Mouse (Mus musculus): ENCODE results near the gene Ap2a1. TPM values are rescaled to one million over a fixed set of nuclear protein-coding genes. Genes with fewer than 3 reads are reported as not detected.

Gene Ap2a1
- polyA plus RNA-seq, 1 experiment from 2014 or later, result 74.2 TPM

GRCm38 (mm10) chr7:44960512-44960910 is 31.2 kb upstream of the Ap2a1 start:
- Histone ChIP-seq H3K27ac (replicated peaks) (no peak overlapping the region), H3K27me3 (ENCODE audit: low read depth, poor library complexity, severe bottlenecking) (no peaks in the 10 kb centered on the region), H3K9me3 (replicated peaks) (no peaks in the 10 kb centered on the region), H3K4me1 (peaks cover 8% of the 10 kb centered on the region; the same call in 1 of the 2 replicates), H3K36me3 (peaks cover 58% of the 10 kb centered on the region), H3K4me3 (no peak overlapping the region)
- WGBS, result 91% methylated on average over 13 of the region's 13 CpGs
- no peak for DNase-seq (ENCODE audit: low spot score)

DNA sequence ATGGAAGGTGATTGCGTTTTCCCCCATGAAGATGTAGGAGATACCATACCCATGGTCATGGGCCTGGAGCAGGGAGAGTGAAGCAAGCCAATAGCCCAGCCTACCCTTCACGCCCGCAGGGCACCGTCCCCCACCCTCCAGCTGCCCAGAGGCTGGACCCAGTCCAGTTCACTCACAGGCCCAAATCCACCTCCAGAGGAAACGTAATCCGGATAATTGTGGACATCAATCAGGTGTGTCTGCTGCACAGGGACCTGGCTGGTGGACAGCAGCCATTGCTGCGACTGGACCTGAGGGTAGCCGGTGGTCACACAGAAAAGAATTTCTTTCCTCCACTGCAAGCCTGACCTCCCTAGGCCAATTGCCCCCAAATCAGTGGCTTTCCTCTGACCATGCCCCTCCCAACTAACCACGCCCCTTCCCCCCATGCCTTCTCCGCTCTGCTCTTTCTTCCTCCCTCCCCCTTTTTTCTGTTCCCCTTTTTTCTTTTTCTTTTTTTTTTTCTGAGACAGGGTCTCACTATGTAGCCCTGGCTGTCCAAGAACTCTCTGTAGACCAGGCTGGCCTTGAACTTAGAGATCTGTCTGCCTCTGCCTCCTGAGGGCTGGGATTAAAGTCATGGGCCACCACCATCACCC is 30.7 kb upstream of the Ap2a1 start:
- no peak overlapping the region for H3K27ac ChIP-seq (replicated peaks)
- no peak for DNase-seq (ENCODE audit: low spot score)
- no peak overlapping the region for H3K4me3 ChIP-seq
- WGBS, result 92% methylated on average over 10 of the region's 10 CpGs
- peaks cover 53% of the 10 kb centered on the region for H3K36me3 ChIP-seq
- H3K27me3 ChIP-seq (ENCODE audit: low read depth, poor library complexity, severe bottlenecking), result no peaks in the 10 kb centered on the region
- peaks cover 8% of the 10 kb centered on the region; the same call in 1 of the 2 replicates for H3K4me1 ChIP-seq
- no peaks in the 10 kb centered on the region for H3K9me3 ChIP-seq (replicated peaks)

- no peak overlapping the region for H3K27ac ChIP-seq (replicated peaks)
These were observed 30.0 kb upstream of the Ap2a1 start for GRCm38 (mm10) chr7:44959281-44959680.

GRCm38 (mm10) chr7:44958208-44958607 is 28.9 kb upstream of the Ap2a1 start:
- no peak for DNase-seq (ENCODE audit: low spot score)

More at GRCm38 (mm10) chr7:44959281-44959680, 30.0 kb upstream of the Ap2a1 start:
- no peak for DNase-seq (ENCODE audit: low spot score)
- peaks cover 50% of the 10 kb centered on the region for H3K36me3 ChIP-seq
- peaks cover 8% of the 10 kb centered on the region; the same call in 1 of the 2 replicates for H3K4me1 ChIP-seq
- H3K9me3 ChIP-seq (replicated peaks), result no peaks in the 10 kb centered on the region
- H3K4me3 ChIP-seq, result no peak overlapping the region
- 0 out of 2 replicates have a peak, but pooled peaks cover 1% of the 10 kb centered on the region for H3K27me3 ChIP-seq (ENCODE audit: low read depth, poor library complexity, severe bottlenecking)
- WGBS, result 83% methylated on average over 8 of the region's 8 CpGs

DNA sequence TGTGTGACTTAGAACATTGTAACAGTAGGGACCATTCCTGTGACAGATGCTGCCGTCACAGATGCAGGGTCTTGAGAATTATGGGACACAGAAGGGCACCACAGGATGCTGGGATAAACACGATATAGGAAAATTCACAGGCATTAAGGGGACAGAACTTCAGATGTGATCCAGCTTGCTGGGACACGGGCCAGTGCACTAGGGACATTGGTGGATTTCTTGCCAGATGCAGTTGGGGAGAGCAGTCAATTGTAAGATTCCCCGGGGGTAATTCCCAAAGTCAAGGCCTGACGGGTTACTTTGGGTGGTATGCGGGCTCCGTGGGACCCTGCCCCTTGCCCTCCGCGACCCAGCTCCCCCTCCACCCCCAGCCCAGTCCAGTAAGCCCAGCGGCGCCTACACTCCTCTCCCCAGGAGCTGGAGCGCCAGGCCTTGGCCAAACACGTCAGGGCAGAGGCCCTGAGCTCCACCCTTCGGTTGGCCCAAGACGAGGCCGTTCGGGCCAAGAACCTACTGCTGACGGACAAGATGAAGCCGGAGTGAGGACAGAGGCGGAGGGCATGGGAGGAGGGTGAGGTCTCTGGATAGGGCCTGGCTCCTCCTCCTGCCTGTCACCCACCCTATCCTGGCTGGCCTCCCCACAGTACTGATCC is 28.0 kb upstream of the Ap2a1 start:
- Histone ChIP-seq H3K4me1 (peaks cover 17% of the 10 kb centered on the region), H3K4me3 (no peak overlapping the region), H3K36me3 (peaks cover 33% of the 10 kb centered on the region), H3K27ac (replicated peaks) (0 out of 2 replicates have a peak overlapping the region, but pooled peaks have one; percentile 28), H3K27me3 (ENCODE audit: low read depth, poor library complexity, severe bottlenecking) (peaks cover 11% of the 10 kb centered on the region; the same call in 1 of the 2 replicates), H3K9me3 (replicated peaks) (no peaks in the 10 kb centered on the region)
- 76% methylated on average over 20 of the region's 20 CpGs for WGBS
- DNase-seq (ENCODE audit: low spot score), result no peak

More at GRCm38 (mm10) chr7:44958208-44958607, 28.9 kb upstream of the Ap2a1 start:
- WGBS, result 65% methylated on average over 7 of the region's 7 CpGs
- H3K9me3 ChIP-seq (replicated peaks), result no peaks in the 10 kb centered on the region
- H3K4me1 ChIP-seq, result peaks cover 8% of the 10 kb centered on the region; the same call in 1 of the 2 replicates
- peaks cover 41% of the 10 kb centered on the region for H3K36me3 ChIP-seq
- H3K4me3 ChIP-seq, result no peak overlapping the region; the same call in 1 of the 2 replicates
- 0 out of 2 replicates have a peak, but pooled peaks cover 8% of the 10 kb centered on the region for H3K27me3 ChIP-seq (ENCODE audit: low read depth, poor library complexity, severe bottlenecking)
- 0 out of 2 replicates have a peak overlapping the region, but pooled peaks have one; percentile 9 for H3K27ac ChIP-seq (replicated peaks)

DNA sequence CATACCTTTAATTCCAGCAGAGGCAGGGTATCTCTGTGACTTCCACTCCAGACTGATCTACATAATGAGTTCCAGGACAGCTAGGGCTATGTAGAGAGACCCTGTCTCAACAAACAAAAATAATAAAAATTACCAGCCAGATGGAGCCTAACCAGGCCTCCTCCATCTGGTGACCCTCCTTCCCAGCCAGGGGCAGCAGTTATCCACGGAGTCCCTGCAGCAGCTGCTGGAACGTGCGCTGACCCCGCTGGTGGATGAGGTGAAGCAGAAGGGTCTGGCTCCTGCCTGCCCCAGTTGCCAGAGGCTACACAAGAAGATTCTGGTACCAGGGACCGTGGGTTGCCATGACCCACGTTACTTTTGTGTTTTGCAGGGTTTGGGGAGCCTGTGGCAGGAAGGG is 27.0 kb upstream of the Ap2a1 start:
- WGBS, result 75% methylated on average over 6 of the region's 6 CpGs
- 0 out of 2 replicates have a peak overlapping the region, but pooled peaks have one; percentile 25 for H3K27ac ChIP-seq (replicated peaks)

GRCm38 (mm10) chr7:44955628-44956027 is 26.3 kb upstream of the Ap2a1 start:
- WGBS, result 60% methylated on average over 5 of the region's 5 CpGs
- H3K4me1 ChIP-seq, result peaks cover 29% of the 10 kb centered on the region

More for the DNA sequence above, 27.0 kb upstream of the Ap2a1 start:
- peaks cover 21% of the 10 kb centered on the region for H3K27me3 ChIP-seq (ENCODE audit: low read depth, poor library complexity, severe bottlenecking)
- H3K4me3 ChIP-seq, result no peak overlapping the region
- peaks cover 22% of the 10 kb centered on the region for H3K36me3 ChIP-seq
- H3K4me1 ChIP-seq, result peaks cover 28% of the 10 kb centered on the region
- DNase-seq (ENCODE audit: low spot score), result no peak
- no peaks in the 10 kb centered on the region for H3K9me3 ChIP-seq (replicated peaks)

DNA sequence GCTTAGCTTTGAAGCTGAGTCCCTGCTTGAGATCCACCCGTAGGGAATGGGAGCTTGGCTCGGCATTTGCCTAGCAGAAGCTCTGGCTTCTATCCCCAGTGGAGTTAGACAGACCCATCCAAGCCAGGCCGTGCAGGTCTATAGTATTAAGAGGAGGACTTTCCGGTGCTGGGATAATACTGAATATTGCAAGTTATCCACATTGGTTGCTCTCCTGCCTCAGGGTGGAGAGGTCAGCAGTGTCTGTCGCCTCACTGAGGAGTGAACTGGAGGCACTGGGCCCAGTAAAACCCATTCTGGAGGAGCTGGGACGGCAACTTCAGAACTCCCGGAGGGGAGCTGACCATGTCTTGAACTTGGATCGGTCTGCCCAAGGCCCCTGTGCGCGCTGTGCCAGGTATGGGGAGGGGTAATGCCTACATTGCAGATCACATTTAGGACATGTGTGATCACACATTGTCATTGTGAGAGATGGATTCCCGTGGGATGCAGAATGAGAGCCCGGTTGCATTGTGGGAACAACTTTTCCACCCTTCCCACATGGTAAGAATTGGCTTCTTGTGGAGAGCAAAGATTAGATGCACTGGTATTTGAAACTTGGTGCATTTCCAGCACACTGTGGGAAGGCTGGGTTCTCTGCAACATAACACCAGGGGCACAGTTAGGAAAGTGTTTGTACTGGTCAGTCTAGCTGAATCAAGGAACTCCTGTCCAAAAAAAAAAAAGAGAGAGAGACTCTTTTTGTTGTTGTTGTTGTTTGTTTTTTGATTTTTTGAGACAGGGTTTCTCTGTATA is 25.0 kb upstream of the Ap2a1 start:
- DNase-seq (ENCODE audit: low spot score), result no peak
- Histone ChIP-seq H3K36me3 (peaks cover 9% of the 10 kb centered on the region), H3K4me3 (0 out of 2 replicates have a peak overlapping the region, but pooled peaks have one; percentile 11), H3K27me3 (ENCODE audit: low read depth, poor library complexity, severe bottlenecking) (peaks cover 41% of the 10 kb centered on the region), H3K27ac (replicated peaks) (no peak overlapping the region), H3K9me3 (replicated peaks) (no peaks in the 10 kb centered on the region), H3K4me1 (peaks cover 29% of the 10 kb centered on the region)
- 87% methylated on average over 12 of the region's 12 CpGs for WGBS

More at GRCm38 (mm10) chr7:44955628-44956027, 26.3 kb upstream of the Ap2a1 start:
- peaks cover 16% of the 10 kb centered on the region for H3K36me3 ChIP-seq
- H3K27me3 ChIP-seq (ENCODE audit: low read depth, poor library complexity, severe bottlenecking), result peaks cover 28% of the 10 kb centered on the region
- DNase-seq (ENCODE audit: low spot score), result no peak
- H3K9me3 ChIP-seq (replicated peaks), result no peaks in the 10 kb centered on the region
- H3K4me3 ChIP-seq, result no peak overlapping the region
- H3K27ac ChIP-seq (replicated peaks), result no peak overlapping the region

- Histone ChIP-seq H3K4me3 (0 out of 2 replicates have a peak overlapping the region, but pooled peaks have one; percentile 11), H3K9me3 (replicated peaks) (no peaks in the 10 kb centered on the region), H3K36me3 (peaks cover 2% of the 10 kb centered on the region; the same call in 1 of the 2 replicates), H3K27me3 (ENCODE audit: low read depth, poor library complexity, severe bottlenecking) (peaks cover 42% of the 10 kb centered on the region), H3K27ac (replicated peaks) (no peak overlapping the region), H3K4me1 (peaks cover 29% of the 10 kb centered on the region)
- WGBS, result 61% methylated on average over 14 of the region's 14 CpGs
- DNase-seq (ENCODE audit: low spot score), result no peak
These were observed 24.3 kb upstream of the Ap2a1 start for GRCm38 (mm10) chr7:44953561-44953960.

DNA sequence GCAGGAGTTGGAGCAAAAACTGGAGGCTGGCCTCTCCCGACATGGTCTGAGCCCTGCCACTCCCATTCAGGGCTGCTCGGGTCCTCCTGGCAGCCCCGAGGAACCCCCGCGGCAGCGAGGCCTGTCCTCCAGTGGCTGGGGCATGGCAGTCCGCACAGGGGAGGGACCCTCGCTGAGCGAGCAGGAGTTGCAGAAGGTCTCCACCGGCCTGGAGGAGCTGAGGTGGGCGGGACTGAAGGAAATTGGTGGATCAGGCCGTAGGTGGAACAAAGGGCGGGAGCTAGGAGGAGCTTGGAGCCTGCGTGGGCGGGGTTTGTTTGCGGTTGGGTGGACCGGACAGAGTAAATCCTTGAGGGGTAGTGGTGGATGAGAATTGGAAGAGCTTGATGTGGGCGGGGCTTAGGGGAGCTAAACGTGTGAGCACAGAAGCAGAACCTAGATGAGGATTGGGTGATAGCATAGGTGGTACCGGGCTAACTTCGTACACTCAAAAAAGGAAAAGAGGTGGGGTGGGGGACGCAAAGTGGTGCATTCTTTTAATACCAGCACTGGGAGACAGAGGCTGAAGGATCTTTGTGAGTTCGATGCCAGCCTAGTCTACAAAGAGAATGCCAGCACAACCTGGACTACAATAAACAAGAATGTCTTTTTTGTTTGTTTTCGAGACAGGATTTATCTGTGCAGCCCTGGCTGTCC is 23.5 kb upstream of the Ap2a1 start:
- Histone ChIP-seq H3K9me3 (replicated peaks) (no peaks in the 10 kb centered on the region), H3K4me1 (peaks cover 29% of the 10 kb centered on the region), H3K27me3 (ENCODE audit: low read depth, poor library complexity, severe bottlenecking) (peaks cover 42% of the 10 kb centered on the region), H3K36me3 (no peaks in the 10 kb centered on the region), H3K4me3 (peak overlapping the region; percentile 66), H3K27ac (replicated peaks) (peak overlapping the region; percentile 85)
- peak; percentile 92 for DNase-seq (ENCODE audit: low spot score)
- 7% methylated on average over 24 of the region's 24 CpGs for WGBS

- Histone ChIP-seq H3K4me3 (peak overlapping the region; percentile 66), H3K36me3 (no peaks in the 10 kb centered on the region), H3K27me3 (ENCODE audit: low read depth, poor library complexity, severe bottlenecking) (peaks cover 42% of the 10 kb centered on the region), H3K27ac (replicated peaks) (peak overlapping the region; percentile 85), H3K4me1 (peaks cover 24% of the 10 kb centered on the region), H3K9me3 (replicated peaks) (no peaks in the 10 kb centered on the region)
- peak; percentile 62 for DNase-seq (ENCODE audit: low spot score)
- 2% methylated on average over 10 of the region's 10 CpGs for WGBS
These were observed 22.7 kb upstream of the Ap2a1 start for GRCm38 (mm10) chr7:44951960-44952359.

DNA sequence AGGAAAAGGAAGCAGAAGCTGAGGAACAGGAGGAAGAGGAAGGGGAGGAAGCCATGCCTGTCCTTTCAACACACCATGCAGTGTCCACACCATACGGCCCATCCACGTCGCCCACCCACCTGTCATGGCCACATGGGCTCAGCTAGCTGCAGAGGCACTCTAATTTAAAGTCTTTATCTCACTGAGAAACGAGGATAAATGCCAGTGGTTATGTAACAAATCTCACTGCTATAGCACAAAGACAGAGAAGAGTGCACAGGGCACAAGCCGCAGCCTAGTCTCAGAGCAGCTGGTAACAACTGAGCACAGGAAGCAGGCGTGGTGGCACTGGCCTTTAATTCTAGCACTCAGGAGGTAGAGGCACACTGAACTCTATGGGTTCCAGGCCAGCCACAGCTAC is 20.6 kb upstream of the Ap2a1 start:
- WGBS, result 81% methylated on average over 6 of the region's 6 CpGs

More for the DNA sequence above, 20.6 kb upstream of the Ap2a1 start:
- Histone ChIP-seq H3K4me1 (peaks cover 20% of the 10 kb centered on the region), H3K9me3 (replicated peaks) (no peaks in the 10 kb centered on the region), H3K27ac (replicated peaks) (no peak overlapping the region), H3K36me3 (no peaks in the 10 kb centered on the region), H3K4me3 (peak overlapping the region; percentile 16; the same call in 1 of the 2 replicates), H3K27me3 (ENCODE audit: low read depth, poor library complexity, severe bottlenecking) (peaks cover 42% of the 10 kb centered on the region)
- no peak for DNase-seq (ENCODE audit: low spot score)

Data from midbrain, embryonic 10.5 days (tissue).